Mouse (Mus musculus): ENCODE results near the gene Smug1.

The Smug1 gene

DNA sequence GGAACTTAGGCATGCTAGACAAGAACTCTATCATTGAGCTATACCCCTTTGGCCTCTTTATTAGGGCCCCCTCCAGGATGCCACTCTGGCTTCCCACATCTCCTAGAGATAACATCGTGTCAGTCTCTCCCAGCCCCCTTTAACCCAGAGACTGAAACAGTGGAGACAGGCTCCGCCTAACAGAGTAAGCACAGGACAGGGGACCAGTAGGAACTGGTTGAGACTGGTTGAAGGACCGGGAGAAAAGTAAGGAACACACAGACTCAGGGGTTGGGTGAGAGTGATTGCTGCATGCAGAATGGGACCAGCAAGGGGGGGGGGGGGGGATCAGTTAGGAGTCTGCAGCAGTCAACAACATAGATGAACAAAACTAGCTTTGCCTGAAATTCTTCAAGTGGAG, 22.7 kb downstream of the Smug1 start:
- peak; percentile 41 for DNase-seq

DNA sequence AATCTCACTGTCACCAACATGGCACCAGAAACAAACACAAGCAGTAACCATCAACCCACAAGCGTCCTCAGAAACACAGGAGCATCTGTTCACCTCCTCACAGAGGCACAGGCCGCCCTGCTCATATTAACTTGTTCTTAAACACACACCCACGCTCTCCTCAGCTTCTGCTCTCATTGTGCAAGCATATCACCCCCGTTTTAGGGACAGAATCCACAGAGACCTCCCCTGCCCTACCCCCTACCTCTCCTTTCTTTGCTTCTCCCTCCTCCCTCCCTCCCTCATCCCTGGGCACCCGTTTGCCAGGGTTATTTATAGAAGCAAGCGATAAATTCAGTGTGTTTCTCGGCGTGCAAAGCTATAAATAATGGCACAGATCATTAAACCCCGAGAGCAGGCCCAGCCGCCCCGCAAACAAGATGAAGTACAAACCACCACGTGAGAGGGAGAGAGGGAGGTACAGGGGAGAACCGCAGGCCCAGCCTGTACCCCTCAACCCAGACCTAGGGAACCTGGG, 31.4 kb downstream of the Smug1 start:
- peak; percentile 37 for DNase-seq

DNA sequence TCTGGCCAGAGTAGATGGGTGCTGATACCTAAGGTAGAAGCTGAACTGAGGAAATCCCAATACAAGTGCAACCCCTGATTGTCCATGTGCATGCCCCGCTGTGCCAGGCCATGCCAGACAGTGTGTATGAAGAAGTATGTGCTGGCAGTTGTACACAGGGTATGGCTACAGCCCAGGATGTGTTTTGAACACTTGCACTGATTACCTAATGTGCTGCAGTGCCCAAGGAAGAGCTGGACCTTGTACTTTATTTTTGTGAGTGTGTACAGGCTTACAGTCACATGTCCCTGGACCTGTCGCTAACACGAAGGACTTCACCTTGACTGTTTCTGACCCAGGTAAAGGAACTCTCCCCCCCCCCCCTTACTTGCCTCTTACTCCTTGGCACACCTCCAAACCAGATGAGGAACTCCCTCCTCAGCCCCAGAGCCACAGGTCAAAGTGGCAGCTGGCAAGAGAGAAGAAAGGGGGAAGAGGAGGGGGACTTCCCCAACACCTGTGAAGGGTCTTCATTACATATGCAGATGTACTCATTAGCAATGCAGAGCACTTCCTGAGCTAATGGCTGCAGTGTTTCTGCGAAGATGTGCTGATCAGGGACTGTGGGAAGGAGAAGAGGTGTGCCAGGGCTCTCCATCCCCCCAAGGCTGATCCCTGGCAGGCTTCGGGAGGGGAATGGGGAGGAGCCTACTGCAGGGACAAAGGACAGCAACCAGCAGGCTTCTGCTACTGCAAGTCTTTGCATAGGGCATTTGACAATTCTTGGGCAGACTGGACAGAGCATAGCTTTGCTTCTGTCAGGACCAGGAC, 32.4 kb downstream of the Smug1 start:
- peak; percentile 53 for DNase-seq

DNA sequence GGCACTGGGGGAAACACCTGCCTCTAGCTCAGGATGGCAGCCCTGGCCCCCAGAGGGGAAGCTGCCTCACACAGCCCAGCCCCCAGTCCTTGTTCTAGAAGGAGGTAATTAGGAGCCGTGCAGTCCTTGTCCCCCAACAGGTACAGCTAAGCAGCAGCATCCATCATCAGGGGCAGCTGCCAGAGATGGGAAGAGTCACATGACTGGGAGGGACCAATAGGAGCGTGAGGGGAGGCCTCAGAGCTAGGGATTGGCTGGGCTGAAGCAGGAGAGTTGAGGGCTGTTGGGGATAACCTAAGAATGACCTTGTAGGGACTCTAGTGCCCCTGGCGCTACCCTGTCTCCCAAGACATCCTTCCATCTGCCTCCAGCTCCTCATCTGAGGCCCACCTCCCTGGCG, 33.1 kb downstream of the Smug1 start:
- DNase-seq: peak; percentile 16

DNA sequence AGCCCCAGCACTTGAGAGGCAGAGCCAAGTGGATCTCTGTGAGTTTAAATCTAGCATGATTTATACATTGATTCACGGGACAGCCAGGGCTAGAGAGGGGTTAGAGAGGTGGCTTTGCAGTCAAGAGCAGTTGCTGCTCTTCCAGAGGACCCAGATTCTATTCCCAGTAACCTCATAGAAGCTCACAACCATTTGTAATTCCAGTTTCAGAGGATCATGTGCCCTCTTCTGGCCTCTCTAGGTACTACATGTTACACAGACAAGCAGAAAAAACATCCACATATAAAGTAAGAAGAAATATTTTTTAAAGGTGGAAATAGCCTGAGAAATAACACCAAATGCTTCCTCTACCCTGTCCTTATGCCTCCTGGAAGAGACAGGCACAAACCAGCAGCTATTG, 36.2 kb downstream of the Smug1 start:
- DNase-seq: no peak

DNA sequence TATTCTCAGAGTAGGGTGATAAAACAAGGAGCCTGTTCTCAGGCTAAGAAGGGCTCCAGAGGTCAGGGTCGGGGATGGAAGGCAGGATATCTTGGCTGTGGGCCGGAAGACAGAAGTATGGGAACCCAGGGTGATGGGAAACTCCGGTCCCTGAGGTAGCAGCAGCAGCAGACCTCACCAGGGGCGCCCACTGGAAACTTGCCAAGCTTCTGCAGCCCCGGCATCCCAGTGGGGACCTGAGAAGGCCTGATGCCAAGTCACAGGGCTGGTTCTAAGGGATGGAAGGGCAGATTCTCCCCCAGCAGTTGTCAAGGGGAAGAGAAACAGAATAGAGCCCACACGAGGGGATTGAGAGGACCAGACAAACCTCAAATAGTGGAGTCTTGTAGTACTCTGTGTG, 37.6 kb downstream of the Smug1 start:
- no peak for DNase-seq

DNA sequence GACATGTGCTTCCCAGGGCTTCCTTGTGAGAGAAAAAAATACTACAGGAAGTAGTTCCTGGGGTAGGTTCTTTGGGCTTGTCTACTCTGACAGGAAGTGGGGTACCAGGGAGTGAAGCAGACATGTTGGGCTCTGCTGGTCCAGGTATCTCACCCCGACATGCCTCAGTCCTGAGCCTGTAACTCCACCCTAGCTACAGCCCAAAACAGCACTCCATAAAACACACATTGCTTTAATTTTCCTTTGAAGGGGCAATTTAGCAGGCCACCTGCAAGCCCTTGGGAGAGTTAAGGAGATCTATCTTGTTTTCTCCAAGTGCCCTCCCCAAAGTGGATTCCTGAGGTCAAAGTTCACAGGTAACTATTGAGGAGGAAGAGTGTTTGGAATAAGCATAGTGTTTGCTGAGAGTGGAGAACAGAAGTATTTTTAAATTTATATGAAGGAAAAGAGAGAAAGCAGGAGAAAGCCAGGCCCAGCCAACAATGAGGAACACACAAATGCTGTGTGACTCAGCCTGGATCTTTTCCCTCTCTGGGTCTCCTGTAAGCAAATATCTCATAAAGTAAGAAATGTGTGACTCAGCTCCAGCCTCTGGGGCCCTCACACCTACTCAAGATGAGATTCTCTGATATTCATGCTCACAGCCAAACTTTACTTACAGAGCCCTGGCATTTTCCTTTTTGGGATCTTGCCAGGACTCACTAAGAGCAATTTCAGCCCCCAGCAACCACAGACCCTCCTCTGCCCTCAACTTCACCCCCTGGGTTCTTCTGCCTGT, 38.6 kb downstream of the Smug1 start:
- no peak for DNase-seq

DNA sequence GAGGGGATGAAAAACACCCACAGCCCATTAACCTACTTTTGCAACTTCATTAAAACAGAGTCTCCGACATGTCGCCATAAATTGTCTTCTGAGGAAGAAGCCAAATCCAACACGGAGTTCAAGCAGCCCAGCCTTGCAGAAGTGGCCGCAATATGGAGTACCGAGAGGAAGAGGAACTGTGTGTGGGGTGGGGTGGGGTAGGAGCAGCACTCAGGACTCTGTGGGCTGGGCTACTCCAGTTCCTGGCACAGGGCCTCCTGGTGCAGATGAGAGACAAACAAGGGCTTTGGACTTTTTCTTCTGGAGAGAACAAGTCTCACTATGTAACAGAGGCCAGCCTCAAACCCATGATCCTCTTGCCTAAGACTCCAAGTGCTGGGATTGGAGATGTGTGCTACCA, 40.9 kb downstream of the Smug1 start:
- no peak for DNase-seq

DNA sequence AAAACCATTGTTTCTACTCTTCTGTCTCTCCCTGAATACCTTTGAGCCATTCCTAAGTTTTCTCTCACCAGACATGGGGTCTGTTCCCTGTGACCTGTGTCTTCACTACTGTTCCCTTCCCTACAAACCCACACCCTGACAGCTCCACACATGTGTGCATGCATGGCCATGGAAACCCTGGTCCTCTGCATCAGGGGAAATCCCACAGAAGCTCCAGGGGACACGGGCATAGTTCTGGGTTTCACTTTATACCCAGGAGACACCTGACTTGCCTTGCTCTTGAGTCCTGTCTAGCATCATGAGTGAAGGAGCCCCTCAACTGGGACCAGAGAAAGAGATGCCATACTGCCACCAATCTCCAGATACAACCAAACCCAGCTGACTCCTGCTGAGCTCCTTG, 42.6 kb downstream of the Smug1 start:
- DNase-seq: no peak

DNA sequence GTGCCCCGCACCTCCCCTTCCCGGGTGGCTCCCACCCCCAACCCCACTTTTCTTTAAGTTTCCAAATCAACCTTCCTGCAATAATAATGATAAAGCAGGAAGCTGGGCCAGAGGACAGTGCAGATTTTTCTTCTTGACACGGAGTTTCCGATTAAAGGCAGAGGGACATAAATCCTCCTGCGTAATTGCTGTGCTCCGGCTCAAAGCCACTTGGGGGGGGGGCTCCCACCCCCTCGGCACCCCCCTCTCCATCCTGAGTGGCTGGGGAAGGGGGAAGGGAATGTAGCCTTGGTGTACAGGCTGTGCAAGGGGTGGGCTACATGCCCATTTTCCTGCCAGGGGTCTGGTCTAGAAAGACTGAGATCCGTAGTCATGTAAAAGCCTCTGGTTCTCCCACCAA, 43.5 kb downstream of the Smug1 start:
- no peak for DNase-seq

DNA sequence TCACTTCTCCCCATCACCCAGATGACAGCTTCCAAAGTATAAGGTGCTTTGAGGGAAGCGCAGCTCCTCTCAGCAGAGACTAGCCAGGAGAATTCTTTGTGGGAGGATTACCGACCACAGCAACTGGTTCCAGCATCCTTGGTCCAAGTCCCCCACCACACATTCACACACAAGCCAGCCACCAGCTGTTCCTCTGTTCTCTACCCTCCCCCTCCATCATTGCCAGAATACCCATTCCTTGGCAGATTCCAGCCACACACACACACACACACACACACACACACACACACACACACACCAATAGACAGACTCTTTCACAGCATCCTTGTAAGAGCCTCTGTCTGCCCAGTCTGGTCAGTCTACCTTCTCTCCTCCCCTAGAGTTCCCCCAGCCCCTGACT, 44.5 kb downstream of the Smug1 start:
- DNase-seq: no peak

DNA sequence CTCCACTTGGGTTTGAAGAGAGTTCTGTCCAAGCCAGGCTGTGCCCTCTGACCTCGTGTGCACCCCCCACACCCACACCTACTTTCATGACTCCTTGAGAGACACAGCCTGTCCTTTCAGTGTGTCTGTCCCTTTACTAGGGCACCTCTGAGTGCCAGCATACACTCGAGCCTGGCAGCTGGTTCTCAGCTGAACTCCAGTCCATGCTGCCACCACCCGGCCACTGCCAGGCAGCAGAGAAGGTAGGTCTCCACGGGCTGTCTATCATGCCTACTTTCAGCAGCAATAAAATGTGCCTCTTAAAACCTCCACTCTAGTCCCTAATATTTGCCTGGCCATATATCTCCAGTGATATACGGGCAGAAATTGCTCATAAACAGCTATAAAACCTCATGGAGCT, 45.5 kb downstream of the Smug1 start:
- peak; percentile 76 for DNase-seq

DNA sequence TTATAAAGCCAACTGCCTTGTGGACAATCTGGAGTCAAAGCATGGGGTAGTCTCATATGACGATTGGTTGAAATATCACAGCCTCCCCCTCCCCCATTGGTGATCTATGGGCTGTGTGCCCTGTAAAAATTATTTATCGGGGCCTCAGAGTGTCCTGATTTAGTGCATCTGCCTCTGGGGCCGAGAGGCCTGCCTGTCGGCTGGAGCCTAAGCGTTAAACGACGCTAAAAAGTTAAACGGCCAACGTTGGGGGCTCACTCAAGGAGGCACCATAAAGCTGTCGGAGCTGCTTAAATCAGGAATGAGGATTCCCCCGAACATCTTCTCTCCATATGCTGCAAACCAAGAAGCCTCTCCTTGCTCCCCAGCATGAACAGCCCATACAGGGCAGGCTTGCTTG, 46.3 kb downstream of the Smug1 start:
- no peak for DNase-seq

DNA sequence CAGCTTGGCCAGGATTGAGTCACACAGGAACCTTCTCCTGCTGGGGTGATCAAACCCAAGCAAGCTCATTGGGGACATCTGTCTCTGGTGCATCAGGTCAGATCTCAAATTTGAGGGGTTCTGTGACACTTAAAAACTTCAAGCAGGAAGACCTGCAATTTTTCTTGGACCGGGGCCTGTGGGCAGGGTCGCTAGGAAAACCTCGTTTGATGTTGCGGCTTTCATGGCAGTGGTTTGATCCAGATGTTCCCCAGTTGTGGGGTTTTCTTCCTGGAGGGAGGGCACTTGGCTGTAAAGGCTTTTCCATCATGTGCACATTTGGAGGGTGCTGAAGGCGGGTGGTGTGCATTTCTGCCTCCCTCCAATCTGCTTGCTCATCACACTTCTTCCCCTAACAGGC, 51.2 kb downstream of the Smug1 start:
- no peak for DNase-seq

DNA sequence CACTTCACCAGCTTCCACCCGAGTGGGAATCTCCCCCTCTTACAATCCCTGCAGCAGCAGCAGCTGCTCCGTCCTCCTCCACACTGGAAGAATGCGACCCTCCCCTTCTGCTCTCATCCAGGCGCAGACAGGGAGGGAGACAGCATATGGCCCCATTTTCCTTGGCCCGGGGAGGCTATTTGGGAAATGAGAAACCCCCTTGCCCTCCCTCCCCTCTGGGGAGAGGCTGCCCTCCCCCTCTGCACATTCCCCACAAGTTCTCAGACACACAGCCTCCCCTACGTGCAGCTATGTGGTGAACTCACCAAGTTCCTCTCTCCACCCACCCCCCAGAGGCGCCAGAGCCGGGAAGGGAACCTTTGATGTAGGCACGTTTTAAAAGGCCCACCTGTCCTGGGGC, 51.6 kb downstream of the Smug1 start:
- DNase-seq: no peak

DNA sequence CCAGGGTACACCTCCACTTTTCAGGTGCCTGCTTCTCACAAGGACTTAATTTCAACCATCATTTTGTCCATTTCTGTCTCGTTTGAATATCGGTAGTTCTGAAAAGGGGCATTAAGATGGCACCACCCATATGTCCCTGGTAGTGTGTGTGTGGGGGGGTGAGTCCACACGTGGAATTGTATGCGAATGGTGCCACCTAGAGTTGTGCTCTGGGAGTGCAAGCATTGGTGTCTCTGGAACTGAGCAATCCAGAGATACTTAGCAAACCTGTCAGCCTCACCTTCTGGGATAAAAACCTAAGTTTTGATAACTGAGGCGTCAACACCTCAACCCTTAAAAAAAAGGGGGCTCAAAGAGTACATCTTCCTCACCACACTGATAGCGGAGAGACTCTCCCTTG, 53.8 kb downstream of the Smug1 start:
- DNase-seq: no peak

DNA sequence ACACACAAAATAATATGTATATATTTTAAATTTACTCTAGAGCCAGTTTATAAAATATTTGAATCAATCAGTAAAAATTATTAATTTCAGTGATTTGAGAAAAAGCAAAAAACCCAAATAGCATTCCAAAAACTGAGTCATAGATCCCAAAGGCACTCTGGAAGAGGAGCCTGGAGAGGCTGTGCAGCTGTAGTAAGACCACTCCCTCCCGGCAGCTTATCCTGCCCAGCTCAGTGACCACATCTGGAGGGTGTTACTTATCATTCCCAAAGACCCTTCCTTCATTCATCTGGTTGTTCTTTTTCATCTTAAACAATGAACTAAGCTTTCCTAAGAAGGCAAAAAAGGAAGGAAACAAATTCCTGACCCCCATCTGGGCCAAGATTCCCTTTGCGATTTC, 54.6 kb downstream of the Smug1 start:
- DNase-seq: no peak

DNA sequence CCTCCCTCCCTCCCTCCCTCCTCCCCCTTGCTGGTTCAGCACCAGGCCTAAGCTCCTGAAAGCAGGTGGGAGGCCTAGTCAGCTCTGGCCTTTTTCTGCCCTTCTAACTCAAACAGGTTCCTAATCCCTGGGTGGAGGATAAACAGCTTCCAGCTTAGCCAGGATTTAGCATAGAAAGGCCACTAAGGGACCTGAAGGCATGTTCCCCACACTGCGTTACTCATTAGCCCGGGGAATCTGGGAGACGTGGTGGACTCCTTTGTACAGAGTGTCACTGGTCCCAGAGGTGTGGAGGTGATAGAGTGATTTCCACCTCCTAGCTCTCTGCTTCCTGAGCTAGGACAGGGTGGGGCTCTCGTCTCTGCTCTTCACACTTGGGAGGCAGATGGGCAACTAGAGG, 57.0 kb downstream of the Smug1 start:
- DNase-seq: no peak

DNA sequence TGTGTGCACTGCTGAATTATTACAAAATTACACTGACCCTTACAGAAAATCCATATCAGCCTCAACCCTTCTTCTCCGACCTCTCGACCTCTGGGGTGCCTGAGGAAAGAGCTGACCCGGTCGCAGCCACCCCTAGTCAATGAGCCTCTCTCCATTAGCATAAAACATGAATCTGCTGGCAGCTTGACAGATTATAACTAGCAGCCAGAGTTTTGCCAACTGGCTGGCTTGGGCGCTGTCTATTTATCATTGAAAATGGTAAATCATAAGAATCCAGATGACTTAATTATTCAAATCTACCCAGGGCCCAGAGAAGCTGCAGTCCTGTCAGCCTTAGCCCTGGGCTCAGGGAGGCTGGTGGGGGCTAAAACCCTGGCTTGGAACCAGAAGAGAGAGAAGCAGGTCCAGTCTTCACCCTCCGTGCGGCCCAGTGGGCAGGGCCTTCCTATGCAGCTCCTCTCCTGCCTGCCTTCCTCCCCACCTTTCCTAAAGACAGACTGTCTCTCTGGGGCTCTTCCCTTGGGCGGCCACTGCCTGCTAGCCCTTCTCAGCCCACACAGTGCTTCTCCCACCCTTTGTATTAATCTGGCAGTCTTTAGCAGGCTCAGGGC, 58.7 kb downstream of the Smug1 start:
- DNase-seq: no peak

DNA sequence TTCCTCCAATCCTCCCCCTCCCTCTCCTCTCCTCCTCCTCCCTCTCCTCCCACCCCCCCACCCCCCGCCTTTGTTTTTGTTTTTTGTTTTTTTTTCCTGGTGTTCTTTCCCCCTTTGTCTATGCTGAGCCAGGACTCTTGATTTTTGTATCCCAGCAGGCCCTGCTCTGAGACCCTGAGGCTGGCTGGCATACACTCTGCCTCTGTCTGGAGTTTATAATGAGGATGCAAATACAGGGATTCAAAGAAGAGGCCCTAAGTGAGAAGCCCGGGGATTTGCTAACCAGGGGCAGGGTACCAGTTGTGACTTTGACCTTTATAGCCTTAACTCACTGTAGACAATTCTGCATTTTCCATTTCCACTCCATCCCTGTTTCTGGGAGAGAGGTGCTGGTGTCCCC, 60.7 kb downstream of the Smug1 start:
- DNase-seq: no peak
